Mouse (Mus musculus) CH12.LX (cell line): ENCODE data around the gene Dusp14. TPM values are rescaled to one million over a fixed set of nuclear protein-coding genes. Genes with fewer than 3 reads are reported as not detected.

Source experiments
- DNase-seq: peaks from one replicate; pipeline ENCODE4 v3.0.0-alpha.2; 2013; ENCODE audit errors: extremely low read depth
- H3K27ac ChIP-seq: 2 replicates; pipeline ENCODE4 v1.5.1; 2012; ENCODE audit warnings: low read depth, mild to moderate bottlenecking, control low read depth, moderate library complexity; ENCODE audit not compliant: insufficient read depth
- H3K27me3 ChIP-seq: replicated peaks from 2 replicates; pipeline ENCODE3; 2012; ENCODE audit warnings: inconsistent platforms
- H3K36me3 ChIP-seq, 2 experiments: replicated peaks in 1 of 2; 2 replicates each; pipeline versions ENCODE3 to v1.6.1; 2012; ENCODE audit warnings: inconsistent platforms in 1 of 2, low read length in 1 of 2, mild to moderate bottlenecking in 1 of 2, mixed read lengths in 1 of 2, moderate library complexity in 1 of 2; ENCODE audit not compliant: control insufficient read depth in 1 of 2, insufficient read depth in 1 of 2
- H3K4me1 ChIP-seq, 2 experiments: 2 replicates each; pipeline ENCODE4 v1.6.1; 2012; ENCODE audit warnings: inconsistent platforms in 1 of 2, moderate library complexity in 1 of 2; ENCODE audit not compliant: insufficient read depth in 2 of 2, control insufficient read depth in 1 of 2
- H3K4me2 ChIP-seq: 2 replicates; pipeline ENCODE4 v1.6.1; 2012; ENCODE audit warnings: low read depth, mild to moderate bottlenecking, control low read depth; ENCODE audit not compliant: poor library complexity, insufficient read depth, severe bottlenecking
- H3K4me3 ChIP-seq, 3 experiments: fragments of 150-350 bp in 1 of 3; sonication (generic) in 1 of 3; replicated peaks in 1 of 3; 2 replicates each; pipeline versions ENCODE3 to v1.5.1; 2011 to 2012; ENCODE audit warnings: low read depth in 2 of 3, low read length in 2 of 3, mild to moderate bottlenecking in 2 of 3, moderate library complexity in 2 of 3, control low read depth in 1 of 3, improper control_type of control experiment in 1 of 3, inconsistent platforms in 1 of 3, mixed read lengths in 1 of 3; ENCODE audit not compliant: poor library complexity in 1 of 3
- H3K79me2 ChIP-seq: replicated peaks from 2 replicates; pipeline ENCODE4 v1.6.1; 2012; ENCODE audit warnings: mild to moderate bottlenecking, moderate library complexity; ENCODE audit not compliant: control insufficient read depth, poor library complexity, insufficient read depth, severe bottlenecking; ENCODE audit errors: extremely low read depth
- H3K9ac ChIP-seq: 2 replicates; pipeline ENCODE4 v1.6.1; 2012; ENCODE audit warnings: low read depth, mild to moderate bottlenecking, control low read depth, moderate library complexity; ENCODE audit not compliant: insufficient read depth
- H3K9me3 ChIP-seq: replicated peaks from 2 replicates; pipeline ENCODE3; 2012; ENCODE audit warnings: low read length, inconsistent platforms, mixed read lengths
- BHLHE40 ChIP-seq: IDR thresholded peaks from 2 replicates; pipeline ENCODE4 v1.6.1; 2011; ENCODE audit warnings: mild to moderate bottlenecking, low read depth, low read length, improper control_type of control experiment
- CHD1 ChIP-seq: IDR thresholded peaks from 2 replicates; pipeline ENCODE4 v1.6.1; 2012; ENCODE audit warnings: low read depth, low read length, improper control_type of control experiment, inconsistent platforms
- CHD2 ChIP-seq: IDR thresholded peaks from 2 replicates; pipeline ENCODE4 v1.6.1; 2011; ENCODE audit warnings: low read length, improper control_type of control experiment
- CTCF ChIP-seq, 2 experiments: IDR thresholded peaks in 1 of 2; conservative IDR thresholded peaks in 1 of 2; 2 replicates each; pipeline ENCODE4 v1.5.1; 2011 to 2012; ENCODE audit warnings: low read depth in 2 of 2, low read length in 2 of 2, improper control_type of control experiment in 1 of 2, inconsistent platforms in 1 of 2, mild to moderate bottlenecking in 1 of 2, moderate library complexity in 1 of 2
- E2F4 ChIP-seq: IDR thresholded peaks from 2 replicates; pipeline ENCODE4 v1.6.1; 2011; ENCODE audit warnings: low read depth, low read length, improper control_type of control experiment; ENCODE audit not compliant: insufficient replicate concordance
- ELF1 ChIP-seq: IDR thresholded peaks from 2 replicates; pipeline ENCODE4 v1.6.1; 2014; ENCODE audit warnings: low read depth, mild to moderate bottlenecking, inconsistent platforms, low read length, improper control_type of control experiment
- EP300 ChIP-seq: IDR thresholded peaks from 2 replicates; pipeline ENCODE4 v1.6.1; 2011; ENCODE audit warnings: low read length, improper control_type of control experiment
- ETS1 ChIP-seq: conservative IDR thresholded peaks from 2 replicates; pipeline ENCODE4 v1.6.1; 2012; ENCODE audit warnings: low read depth, mild to moderate bottlenecking, inconsistent platforms, low read length, improper control_type of control experiment, moderate library complexity
- GABPA ChIP-seq: IDR thresholded peaks from 2 replicates; pipeline ENCODE4 v1.6.1; 2012; ENCODE audit warnings: low read depth, low read length, improper control_type of control experiment, inconsistent platforms; ENCODE audit not compliant: insufficient replicate concordance
- HCFC1 ChIP-seq: IDR thresholded peaks from 2 replicates; pipeline ENCODE4 v1.6.1; 2012; ENCODE audit warnings: low read depth, mild to moderate bottlenecking, inconsistent platforms, low read length, improper control_type of control experiment
- IRF4 ChIP-seq: IDR thresholded peaks from 2 replicates; pipeline ENCODE4 v1.6.1; 2014; ENCODE audit warnings: low read depth, mild to moderate bottlenecking, inconsistent platforms, low read length, improper control_type of control experiment
- JUN ChIP-seq: IDR thresholded peaks from 2 replicates; pipeline ENCODE4 v1.6.1; 2011; ENCODE audit warnings: low read depth, mild to moderate bottlenecking, low read length, improper control_type of control experiment, moderate library complexity; ENCODE audit not compliant: insufficient read depth
- JUND ChIP-seq: conservative IDR thresholded peaks from 2 replicates; pipeline ENCODE4 v1.6.1; 2011; ENCODE audit warnings: low read depth, low read length, improper control_type of control experiment
- KAT2A ChIP-seq: IDR thresholded peaks from 2 replicates; pipeline ENCODE4 v1.6.1; 2012; ENCODE audit warnings: low read length, improper control_type of control experiment, inconsistent platforms; ENCODE audit not compliant: insufficient replicate concordance
- MAFK ChIP-seq: IDR thresholded peaks from 2 replicates; pipeline ENCODE4 v1.6.1; 2011; ENCODE audit warnings: low read length, improper control_type of control experiment; ENCODE audit not compliant: insufficient replicate concordance
- MAX ChIP-seq: IDR thresholded peaks from 2 replicates; pipeline ENCODE4 v1.6.1; 2011; ENCODE audit warnings: low read length, improper control_type of control experiment
- MAZ ChIP-seq: IDR thresholded peaks from 2 replicates; pipeline ENCODE4 v1.6.1; 2012; ENCODE audit warnings: low read depth, mild to moderate bottlenecking, inconsistent platforms, low read length, improper control_type of control experiment, moderate library complexity
- MEF2A ChIP-seq: IDR thresholded peaks from 2 replicates; pipeline ENCODE4 v1.6.1; 2014; ENCODE audit warnings: low read depth, mild to moderate bottlenecking, inconsistent platforms, low read length, improper control_type of control experiment, borderline replicate concordance
- MXI1 ChIP-seq: IDR thresholded peaks from 2 replicates; pipeline ENCODE4 v1.6.1; 2011; ENCODE audit warnings: mild to moderate bottlenecking, low read depth, low read length, improper control_type of control experiment
- MYC ChIP-seq: IDR thresholded peaks from 2 replicates; pipeline ENCODE4 v1.6.1; 2011; ENCODE audit warnings: low read depth, mild to moderate bottlenecking, improper control_type of control experiment, low read length
- NELFE ChIP-seq: IDR thresholded peaks from 2 replicates; pipeline ENCODE4 v1.6.1; 2011; ENCODE audit warnings: low read depth, low read length, improper control_type of control experiment
- NRF1 ChIP-seq: IDR thresholded peaks from 2 replicates; pipeline ENCODE4 v1.6.1; 2014; ENCODE audit warnings: low read depth, mild to moderate bottlenecking, inconsistent platforms, low read length, improper control_type of control experiment, moderate library complexity
- PAX5 ChIP-seq: IDR thresholded peaks from 2 replicates; pipeline ENCODE4 v1.6.1; 2012; ENCODE audit warnings: low read length, inconsistent platforms, mixed read lengths
- POLR2A ChIP-seq: IDR thresholded peaks from 2 replicates; pipeline ENCODE4 v1.6.1; 2011; ENCODE audit warnings: low read depth, mild to moderate bottlenecking, improper control_type of control experiment, low read length
- POLR2AphosphoS2 ChIP-seq: IDR thresholded peaks from 2 replicates; pipeline ENCODE4 v1.6.1; 2011; ENCODE audit warnings: low read depth, low read length, improper control_type of control experiment
- RAD21 ChIP-seq: IDR thresholded peaks from 2 replicates; pipeline ENCODE4 v1.6.1; 2011; ENCODE audit warnings: low read depth, mild to moderate bottlenecking, low read length, improper control_type of control experiment, moderate library complexity
- RCOR1 ChIP-seq: conservative IDR thresholded peaks from 2 replicates; pipeline ENCODE4 v1.6.1; 2012; ENCODE audit warnings: low read depth, mild to moderate bottlenecking, inconsistent platforms, low read length, improper control_type of control experiment
- SIN3A ChIP-seq: IDR thresholded peaks from 2 replicates; pipeline ENCODE4 v1.6.1; 2012; ENCODE audit warnings: low read length, improper control_type of control experiment, inconsistent platforms
- SMC3 ChIP-seq: IDR thresholded peaks from 2 replicates; pipeline ENCODE4 v1.6.1; 2011; ENCODE audit warnings: low read depth, low read length, improper control_type of control experiment
- TBP ChIP-seq: conservative IDR thresholded peaks from 2 replicates; pipeline ENCODE4 v1.6.1; 2011; ENCODE audit warnings: low read depth, low read length, improper control_type of control experiment
- TCF12 ChIP-seq: IDR thresholded peaks from 2 replicates; pipeline ENCODE4 v1.6.1; 2014; ENCODE audit warnings: low read depth, mild to moderate bottlenecking, inconsistent platforms, low read length, improper control_type of control experiment
- UBTF ChIP-seq: IDR thresholded peaks from 2 replicates; pipeline ENCODE4 v1.6.1; 2012; ENCODE audit warnings: low read depth, mild to moderate bottlenecking, inconsistent platforms, low read length, improper control_type of control experiment, moderate library complexity
- USF1 ChIP-seq: IDR thresholded peaks from 2 replicates; pipeline ENCODE4 v1.6.1; 2014; ENCODE audit warnings: low read depth, mild to moderate bottlenecking, inconsistent platforms, low read length, improper control_type of control experiment
- USF2 ChIP-seq: conservative IDR thresholded peaks from 2 replicates; pipeline ENCODE4 v1.6.1; 2011; ENCODE audit warnings: low read depth, low read length, improper control_type of control experiment
- ZC3H11A ChIP-seq: IDR thresholded peaks from 2 replicates; pipeline ENCODE4 v1.6.1; 2012; ENCODE audit warnings: low read depth, mild to moderate bottlenecking, inconsistent platforms, low read length, improper control_type of control experiment
- ZKSCAN1 ChIP-seq: IDR thresholded peaks from 2 replicates; pipeline ENCODE4 v1.6.1; 2012; ENCODE audit warnings: low read depth, inconsistent platforms, low read length, improper control_type of control experiment, borderline replicate concordance
- ZMIZ1 ChIP-seq: IDR thresholded peaks from 2 replicates; pipeline ENCODE4 v1.6.1; 2012; ENCODE audit warnings: low read depth, mild to moderate bottlenecking, inconsistent platforms, low read length, improper control_type of control experiment
- ZNF384 ChIP-seq: IDR thresholded peaks from 2 replicates; pipeline ENCODE4 v1.6.1; 2012; ENCODE audit warnings: low read depth, low read length, improper control_type of control experiment, inconsistent platforms
- dilution Hi-C: fragments of 300-500 bp; cut with MboI; formaldehyde crosslinking; loops from 2 replicates; pipeline ENCODE4 v1.14.3; 2020; ENCODE audit warnings: low sequenced_read_pairs; ENCODE audit not compliant: extremely low pct_unique_long_range_greater_than_20kb, extremely low pct_ligation_motif_present
- in situ Hi-C: fragments of 300-500 bp; cut with MboI; formaldehyde crosslinking; loops from 3 replicates; pipeline ENCODE4 v1.14.3; 2019; ENCODE audit warnings: low sequenced_read_pairs, low pct_ligation_motif_present, low pct_unique_long_range_greater_than_20kb, mixed read lengths
- polyA plus RNA-seq: library from polyadenylated mRNA; unstranded; fragments of >175 nt; gene quantifications from 2 replicates; pipeline ENCODE4 v1.2.1, GENCODE M21; 2012; ENCODE audit warnings: low read depth; ENCODE audit not compliant: insufficient read length
- total RNA-seq, 2 experiments: library from RNA; depleted of rRNA; stranded (reverse); fragments of 300-350 nt in 1 of 2; fragments of >200 nt in 1 of 2; gene quantifications; 2 replicates each; pipeline ENCODE4 v1.2.3; 2012 to 2014

Dusp14 gene
- 70.6 and 124 TPM in 2 replicates for total RNA-seq (2012; rRNA removed)
- 101 and 127 TPM in 2 replicates for total RNA-seq (2014; rRNA removed)
- polyA plus RNA-seq = 43.0 and 52.7 TPM in 2 replicates

- peak within 1 kb of the TSS; percentile 87 for H3K27ac ChIP-seq
- no peaks in the 10 kb centered on the region for H3K27me3 ChIP-seq
- H3K79me2 ChIP-seq = peaks cover 23% of the 10 kb centered on the region
- H3K4me1 ChIP-seq = peaks cover 18 to 74% of the 10 kb centered on the region in 2 experiments
- H3K4me2 ChIP-seq = peak within 1 kb of the TSS; percentile 91
- H3K9me3 ChIP-seq = no peaks in the 10 kb centered on the region
- H3K4me3 ChIP-seq = peak within 1 kb of the TSS; percentile 64 to 76 (median 75)
- H3K36me3 ChIP-seq = no peaks in the 10 kb centered on the region
- peak within 1 kb of the TSS; percentile 79 for H3K9ac ChIP-seq
- TF ChIP-seq MAZ (no peak), CHD2 (peak; percentile 79; the same call in 1 of the 2 replicates), POLR2A (peak; percentile 58; the same call in 1 of the 2 replicates), MXI1 (peak; percentile 74), EP300 (peak; percentile 48; the same call in 1 of the 2 replicates), IRF4 (peak; percentile 45), E2F4 (no peak), UBTF (no peak), ZMIZ1 (no peak; the same call in 1 of the 2 replicates), ZKSCAN1 (no peak), ETS1 (peak; percentile 83), SIN3A (peak; percentile 67), CTCF (conservative IDR thresholded peaks at IDR 0.05 in 1 of 2, IDR thresholded peaks at IDR 0.05 in 1 of 2; ENCODE audit: low read depth in 2 of 2, low read length in 2 of 2) (0 out of 4 replicates have a peak, but pooled peaks of 1 of the 2 experiments have one; percentile 4), ZC3H11A (no peak), BHLHE40 (peak; percentile 43; the same call in 1 of the 2 replicates), ELF1 (peak; percentile 56), RCOR1 (no peak), JUN (peak; percentile 11; the same call in 1 of the 2 replicates), NELFE (peak; percentile 45), PAX5 (no peak), USF2 (no peak), MEF2A (peak; percentile 78; the same call in 1 of the 2 replicates), TCF12 (peak; percentile 50; the same call in 1 of the 2 replicates), USF1 (no peak), TBP (0 out of 2 replicates have a peak, but pooled peaks have one; percentile 16), SMC3 (no peak), HCFC1 (peak; percentile 38; the same call in 1 of the 2 replicates), ZNF384 (no peak), NRF1 (peak; percentile 37; the same call in 1 of the 2 replicates), GABPA (no peak), MAFK (peak; percentile 73), RAD21 (no peak), POLR2AphosphoS2 (no peak; the same call in 1 of the 2 replicates), KAT2A (0 out of 2 replicates have a peak, but pooled peaks have one; percentile 38), CHD1 (peak; percentile 88; the same call in 1 of the 2 replicates), MYC (peak; percentile 74), MAX (peak; percentile 29; the same call in 1 of the 2 replicates), JUND (0 out of 2 replicates have a peak, but pooled peaks have one; percentile 11)
- peak; percentile 84 for DNase-seq
- in situ Hi-C loops = no loop called here
- dilution Hi-C loops = no loop called here
Observed at GRCm38 (mm10) chr11:84069034-84069370, at the start of gene Dusp14. Gene Dusp14, minus strand, starts transcription at chr11:84069261.
